ENCODE assay signal across 10 mouse cellular contexts in the genomic region with DNA sequence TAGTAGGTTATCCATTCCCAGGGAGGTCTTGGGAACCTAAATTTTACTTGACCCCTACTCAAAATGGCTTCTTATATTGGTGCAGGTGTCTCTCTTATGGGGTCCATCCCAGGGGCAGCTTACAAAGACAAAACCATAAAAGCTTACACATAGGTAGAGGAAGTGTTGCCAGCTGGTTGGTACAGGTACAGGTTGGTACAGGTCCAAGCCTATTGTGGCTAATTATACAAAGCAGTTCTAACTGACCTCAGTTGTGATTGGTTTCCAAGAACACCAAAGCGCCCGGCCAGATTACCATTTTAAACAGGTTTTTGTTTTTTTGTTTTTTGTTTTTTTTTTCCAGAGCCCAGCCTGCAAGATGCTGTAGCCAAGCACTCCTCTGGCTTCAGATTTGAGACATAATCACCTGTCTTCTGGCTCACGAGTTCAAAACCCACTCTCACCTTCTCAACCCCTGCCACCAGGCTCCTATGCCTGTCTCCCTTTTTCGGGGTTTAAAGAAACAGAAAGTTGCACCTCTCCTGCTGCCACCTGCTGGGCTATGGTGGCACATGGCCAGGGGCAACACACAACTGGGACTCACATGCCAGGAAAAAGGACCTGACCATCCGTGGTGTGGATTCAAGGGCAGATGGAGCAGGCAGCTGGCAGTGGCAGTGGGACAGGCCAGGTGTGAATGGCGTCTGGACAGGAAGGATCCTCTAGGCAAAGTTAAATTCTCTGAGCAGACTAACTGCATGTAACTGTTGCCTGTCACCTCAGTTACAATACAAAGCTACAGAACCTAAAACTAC. TPM values are rescaled to one million over a fixed set of nuclear protein-coding genes. Genes with fewer than 3 reads are reported as not detected.
A peak's percentile ranks its signal among the peaks of the same experiment; 100 is the strongest.
DNase-seq lines count a peak whose midpoint lies in the region; ATAC-seq and TF ChIP-seq lines count a peak whose summit lies in the region.
"Had no signal": no experiment of that assay in that cellular context is flagged by ENCODE, and none has a peak within 500 bp of the region (broad histone marks: within the 10 kb centered on the region; RNA-seq: fewer than 3 reads in every experiment).

No protein-coding gene starts in this region.

- no peak for TF ChIP-seq EP300 in heart, adult 2 months (IDR thresholded peaks at IDR 0.05; ENCODE audit: insufficient read depth, low read depth, low read length)

- H3K4me1 ChIP-seq in heart, adult 2 months (ENCODE audit: control insufficient read depth, insufficient read depth, low read length) = peaks cover 3% of the 10 kb centered on the region; the same call in 1 of the 2 replicates
- peaks cover 9% of the 10 kb centered on the region; the same call in 1 of the 2 replicates for H3K4me1 ChIP-seq in kidney, postnatal 0 days (replicated peaks; ENCODE audit: insufficient read depth, low read length)
- H3K4me1 ChIP-seq: neural tube, embryonic 12.5 days had no signal

- intact Hi-C loops in heart, adult 2 months (cut with DNase I) = no loop called here

- no peaks in the 10 kb centered on the region for H3K27me3 ChIP-seq in heart, adult 2 months (ENCODE audit: control insufficient read depth, insufficient read depth, low read length)
- H3K27me3 ChIP-seq in kidney, postnatal 0 days (ENCODE audit: insufficient read depth, low read length) = no peaks in the 10 kb centered on the region
- H3K27me3 ChIP-seq: heart, embryonic 15.5 days; neural tube, embryonic 12.5 days had no signal

- TF ChIP-seq POLR2A in heart, adult 2 months (IDR thresholded peaks at IDR 0.05; ENCODE audit: insufficient read depth, low read depth, low read length) = no peak

- no peak overlapping the region for H3K4me2 ChIP-seq in kidney, postnatal 0 days (ENCODE audit: low read length)
- H3K4me2 ChIP-seq: heart, embryonic 15.5 days; neural tube, embryonic 12.5 days had no signal

- no peak overlapping the region for H3K27ac ChIP-seq in heart, adult 2 months
- peak overlapping the region; percentile 44 for H3K27ac ChIP-seq in kidney, postnatal 0 days
- H3K27ac ChIP-seq: heart, embryonic 15.5 days; neural tube, embryonic 12.5 days had no signal

- TF ChIP-seq CTCF in heart, adult 2 months (IDR thresholded peaks at IDR 0.05) = peak; percentile 56
- TF ChIP-seq CTCF in kidney, postnatal 0 days (IDR thresholded peaks at IDR 0.05; ENCODE audit: low read depth) = peak; percentile 69

- DNase-seq in heart, adult 2 months = peak; percentile 36 to 43
- DNase-seq in heart, adult 8-10 months (ENCODE audit: low spot score) = no peak
- peak; percentile 70 for DNase-seq in T-cell, adult 2 months (ENCODE audit: low spot score)
- DNase-seq in kidney, postnatal 0 days (ENCODE audit: low spot score) = no peak
- peak; percentile 85 for DNase-seq in naive thymus-derived CD4-positive, alpha-beta T cell, adult 2 months (ENCODE audit: low read depth)
- DNase-seq in cerebellum, adult 11 months = no peak
- DNase-seq in MN1 (ENCODE audit: low spot score) = no peak
- DNase-seq in right cerebral cortex, adult 2 months (ENCODE audit: low spot score in 2 of 2) = no peak

- H3K9ac ChIP-seq in heart, adult 2 months (ENCODE audit: low read depth, low read length) = no peak overlapping the region
- H3K9ac ChIP-seq in kidney, postnatal 0 days (ENCODE audit: low read depth, low read length) = no peak overlapping the region
- H3K9ac ChIP-seq: heart, embryonic 15.5 days; neural tube, embryonic 12.5 days had no signal

- H3K9me3 ChIP-seq in kidney, postnatal 0 days (replicated peaks; ENCODE audit: low read length) = no peaks in the 10 kb centered on the region
- H3K9me3 ChIP-seq: heart, embryonic 15.5 days; neural tube, embryonic 12.5 days had no signal

- no peaks in the 10 kb centered on the region for H3K79me2 ChIP-seq in heart, adult 2 months (replicated peaks; ENCODE audit: control insufficient read depth, insufficient read depth, low read length)

- WGBS in heart, adult 2 months = 56% methylated on average over 6 of the region's 6 CpGs
- WGBS in kidney, postnatal 0 days = 55% methylated on average over 6 of the region's 6 CpGs

- no peak overlapping the region for H3K4me3 ChIP-seq in heart, adult 2 months
- no peak overlapping the region for H3K4me3 ChIP-seq in kidney, postnatal 0 days (replicated peaks; ENCODE audit: low read depth, low read length)
- H3K4me3 ChIP-seq: heart, embryonic 15.5 days; neural tube, embryonic 12.5 days had no signal

- ATAC-seq in kidney, postnatal 0 days (replicated peaks; ENCODE audit: low FRiP score, low read depth) = 0 out of 2 replicates have a peak, but pooled peaks have one; percentile 9

- no peaks in the 10 kb centered on the region for H3K36me3 ChIP-seq in heart, adult 2 months (ENCODE audit: control insufficient read depth, insufficient read depth, low read length)
- H3K36me3 ChIP-seq in kidney, postnatal 0 days (ENCODE audit: insufficient read depth, low read length) = no peaks in the 10 kb centered on the region
- H3K36me3 ChIP-seq: heart, embryonic 15.5 days; neural tube, embryonic 12.5 days had no signal

RNA-seq across cellular contexts. Expression of a gene that starts 22.6 kb away (rescaled TPM):
- total RNA-seq in heart, adult 2 months (2021) = 100 to 1,000 TPM; 177 to 180 TPM
- polyA plus RNA-seq in heart, adult 2 months (2012; rRNA removed) = 18.5 and 44.9 TPM in 2 replicates
- 100 to 1,000 TPM; 132 to 185 (median 159) TPM for total RNA-seq in heart, adult 8-10 months (2022)
- 240 and 270 TPM in 2 replicates for polyA plus RNA-seq in kidney, postnatal 0 days (2015; fragmentation: Nextera tagmentation; extraction: Ambion mirVana)

Comparison
In these comparisons a context has a peak if more than half of its experiments do, and no peak if none do; other contexts are left out.
1. DNase-seq: peak in heart, adult 2 months (2 of 2), T-cell, adult 2 months (single experiment) and naive thymus-derived CD4-positive, alpha-beta T cell, adult 2 months (single experiment); none in heart, adult 8-10 months (single experiment), kidney, postnatal 0 days (single experiment), cerebellum, adult 11 months (single experiment), MN1 (single experiment) and right cerebral cortex, adult 2 months (0 of 2).